Mouse (Mus musculus) midbrain, postnatal 0 days (tissue): ENCODE measurements around the gene Dars. TPM values are rescaled to one million over a fixed set of nuclear protein-coding genes. Genes with fewer than 3 reads are reported as not detected.

ENCODE experiments used
- ATAC-seq: fragments of 200-750 bp; cut with Nextera tagmentation; 2 replicates; pipeline ENCODE4 v1.8.0; 2017; ENCODE audit warnings: moderate number of reproducible peaks, mild to moderate bottlenecking, moderate TSS enrichment, moderate library complexity; ENCODE audit not compliant: low FRiP score
- DNase-seq: peaks from one replicate; pipeline ENCODE4 v3.0.0-alpha.2; 2015; ENCODE audit warnings: low spot score
- H3K27ac ChIP-seq: fragments of 300-500 bp; sonication (generic); 2 replicates; pipeline ENCODE4 v1.5.1; 2014; ENCODE audit warnings: low read depth, mild to moderate bottlenecking, low read length, mixed read lengths
- H3K27me3 ChIP-seq: fragments of 300-500 bp; sonication (generic); 2 replicates; pipeline ENCODE4 v1.6.1; 2014; ENCODE audit warnings: low read length, control low read depth, mixed read lengths; ENCODE audit not compliant: insufficient read depth
- H3K36me3 ChIP-seq: fragments of 300-500 bp; sonication (generic); 2 replicates; pipeline ENCODE4 v1.6.1; 2014; ENCODE audit warnings: low read length, control low read depth, mixed read lengths; ENCODE audit not compliant: insufficient read depth
- H3K4me1 ChIP-seq: fragments of 300-500 bp; sonication (generic); 2 replicates; pipeline ENCODE4 v1.6.1; 2014; ENCODE audit warnings: mild to moderate bottlenecking, control low read depth, antibody characterized with exemption, low read length, mixed read lengths; ENCODE audit not compliant: insufficient read depth
- H3K4me2 ChIP-seq: fragments of 300-500 bp; sonication (generic); 2 replicates; pipeline ENCODE4 v1.6.1; 2014; ENCODE audit warnings: low read depth, mild to moderate bottlenecking, low read length, mixed read lengths; ENCODE audit not compliant: poor library complexity, severe bottlenecking
- H3K4me3 ChIP-seq: fragments of 300-500 bp; sonication (generic); 2 replicates; pipeline ENCODE4 v1.5.1; 2014; ENCODE audit warnings: low read depth, mild to moderate bottlenecking, low read length, moderate library complexity
- H3K9ac ChIP-seq: fragments of 300-500 bp; sonication (generic); replicated peaks from 2 replicates; pipeline ENCODE4 v1.6.1; 2014; ENCODE audit warnings: mild to moderate bottlenecking, low read length, moderate library complexity, mixed read lengths; ENCODE audit not compliant: poor library complexity, severe bottlenecking
- H3K9me3 ChIP-seq: fragments of 300-500 bp; sonication (generic); 2 replicates; pipeline ENCODE4 v1.6.1; 2016; ENCODE audit warnings: low read length, control low read depth
- CTCF ChIP-seq: IDR thresholded peaks from 2 replicates; pipeline ENCODE4 v1.5.1; 2016; ENCODE audit warnings: antibody characterized with exemption, mild to moderate bottlenecking
- WGBS: fragments of 180-500 bp; shearing (Covaris S2); extraction: QIAGEN DNeasy Blood & Tissue Kit; methylation state at CpG from one replicate; pipeline ENCODE4 v1.1.7; 2014; 5-methylcytosine and 5-hydroxymethylcytosine counted together
- polyA plus RNA-seq: library from polyadenylated mRNA; unstranded; fragments of >200 nt; fragmentation: Nextera tagmentation; extraction: Ambion mirVana; gene quantifications from 2 replicates; pipeline ENCODE4 v1.2.1, GENCODE M21; 2015
- total RNA-seq: library from RNA; depleted of rRNA; stranded (reverse); fragments of >200 nt; gene quantifications from 2 replicates; pipeline ENCODE4 v1.2.3, GENCODE M21; 2014; rRNA removed

Gene Dars
- 53.6 and 62.6 TPM in 2 replicates for total RNA-seq
- 104 and 105 TPM in 2 replicates for polyA plus RNA-seq

GRCm38 (mm10) chr1:128416584-128417532 lies at the start of gene Dars:
Gene Dars (minus strand): TSS chr1:128417368.
- H3K27me3 ChIP-seq, result no peaks in the 10 kb centered on the region
- no peak for TF ChIP-seq CTCF
- under 1% methylated on average over 62 of the region's 68 CpGs for WGBS
- H3K36me3 ChIP-seq, result peaks cover 7% of the 10 kb centered on the region; the same call in 1 of the 2 replicates
- H3K4me2 ChIP-seq, result peak within 1 kb of the TSS; percentile 61
- DNase-seq (peak; percentile 95), ATAC-seq (peak; percentile 95)
- peak within 1 kb of the TSS; percentile 45 for H3K4me3 ChIP-seq
- no peaks in the 10 kb centered on the region for H3K4me1 ChIP-seq
- no peaks in the 10 kb centered on the region for H3K9me3 ChIP-seq
- H3K9ac ChIP-seq, result peak within 1 kb of the TSS; percentile 74
- H3K27ac ChIP-seq, result peak within 1 kb of the TSS; percentile 79

GRCm38 (mm10) chr1:128466828-128467227 lies 49.7 kb upstream of the Dars start:
- DNase-seq (no peak), ATAC-seq (no peak)
- Histone ChIP-seq H3K36me3 (no peaks in the 10 kb centered on the region), H3K27ac (no peak overlapping the region), H3K4me3 (no peak overlapping the region), H3K9ac (no peak overlapping the region), H3K4me1 (no peaks in the 10 kb centered on the region), H3K9me3 (no peaks in the 10 kb centered on the region), H3K4me2 (no peak overlapping the region), H3K27me3 (no peaks in the 10 kb centered on the region)
- WGBS, result 52% methylated on average over 1 of the region's 1 CpGs
- TF ChIP-seq CTCF, result no peak

GRCm38 (mm10) chr1:128463478-128463877 lies 46.3 kb upstream of the Dars start:
- H3K9me3 ChIP-seq, result no peaks in the 10 kb centered on the region
- H3K9ac ChIP-seq, result no peak overlapping the region
- no peaks in the 10 kb centered on the region for H3K27me3 ChIP-seq
- H3K4me3 ChIP-seq, result no peak overlapping the region
- 90% methylated on average over 5 of the region's 5 CpGs for WGBS
- ATAC-seq (no peak), DNase-seq (no peak)
- TF ChIP-seq CTCF, result no peak
- no peaks in the 10 kb centered on the region for H3K4me1 ChIP-seq
- H3K36me3 ChIP-seq, result no peaks in the 10 kb centered on the region
- H3K4me2 ChIP-seq, result no peak overlapping the region
- H3K27ac ChIP-seq, result no peak overlapping the region

GRCm38 (mm10) chr1:128462389-128462788 lies 45.2 kb upstream of the Dars start:
- DNase-seq (no peak), ATAC-seq (no peak)
- H3K9me3 ChIP-seq, result no peaks in the 10 kb centered on the region
- no peaks in the 10 kb centered on the region for H3K36me3 ChIP-seq
- H3K4me1 ChIP-seq, result no peaks in the 10 kb centered on the region
- no peak for TF ChIP-seq CTCF
- no peak overlapping the region for H3K4me2 ChIP-seq
- no peaks in the 10 kb centered on the region for H3K27me3 ChIP-seq
- no peak overlapping the region for H3K9ac ChIP-seq
- WGBS, result 73% methylated on average over 3 of the region's 3 CpGs
- H3K27ac ChIP-seq, result no peak overlapping the region
- no peak overlapping the region for H3K4me3 ChIP-seq

- H3K4me1 ChIP-seq, result no peaks in the 10 kb centered on the region
- H3K9me3 ChIP-seq, result no peaks in the 10 kb centered on the region
- H3K9ac ChIP-seq, result no peak overlapping the region
- TF ChIP-seq CTCF, result no peak
- no peaks in the 10 kb centered on the region for H3K27me3 ChIP-seq
- H3K4me3 ChIP-seq, result no peak overlapping the region
- no peaks in the 10 kb centered on the region for H3K36me3 ChIP-seq
- no peak for ATAC-seq
- no peak overlapping the region for H3K27ac ChIP-seq
- H3K4me2 ChIP-seq, result no peak overlapping the region
- 90% methylated on average over 6 of the region's 6 CpGs for WGBS
- no peak for DNase-seq
These were observed 43.6 kb upstream of the Dars start for GRCm38 (mm10) chr1:128460780-128461179.

GRCm38 (mm10) chr1:128459439-128459838 lies 42.3 kb upstream of the Dars start:
- H3K4me1 ChIP-seq, result no peaks in the 10 kb centered on the region
- 62% methylated on average over 1 of the region's 1 CpGs for WGBS

More at GRCm38 (mm10) chr1:128459439-128459838, 42.3 kb upstream of the Dars start:
- H3K27me3 ChIP-seq, result no peaks in the 10 kb centered on the region
- no peak overlapping the region for H3K9ac ChIP-seq
- H3K27ac ChIP-seq, result no peak overlapping the region
- H3K9me3 ChIP-seq, result no peaks in the 10 kb centered on the region
- H3K4me3 ChIP-seq, result no peak overlapping the region
- H3K4me2 ChIP-seq, result no peak overlapping the region
- no peak for ATAC-seq
- no peaks in the 10 kb centered on the region for H3K36me3 ChIP-seq
- no peak for DNase-seq
- TF ChIP-seq CTCF, result no peak
